Mouse (Mus musculus) embryonic facial prominence, embryonic 14.5 days (tissue): ENCODE data around the gene Cdkn1c. TPM values are rescaled to one million over a fixed set of nuclear protein-coding genes. Genes with fewer than 3 reads are reported as not detected.

ENCODE experiments used
- ATAC-seq: fragments of 200-750 bp; cut with Nextera tagmentation; 2 replicates; pipeline ENCODE4 v1.8.0; 2017; ENCODE audit warnings: low read depth, moderate number of reproducible peaks, moderate TSS enrichment
- DNase-seq: peaks from one replicate; pipeline ENCODE4 v3.0.0-alpha.2; 2015; ENCODE audit warnings: low spot score
- H3K27ac ChIP-seq: fragments of 300-500 bp; sonication (generic); replicated peaks from 2 replicates; pipeline ENCODE4 v1.5.1; 2014; ENCODE audit warnings: low read depth, mild to moderate bottlenecking, low read length, moderate library complexity
- H3K27me3 ChIP-seq: fragments of 300-500 bp; sonication (generic); replicated peaks from 2 replicates; pipeline ENCODE4 v1.6.1; 2014; ENCODE audit warnings: low read length; ENCODE audit not compliant: control insufficient read depth, insufficient read depth
- H3K36me3 ChIP-seq: fragments of 300-500 bp; sonication (generic); 2 replicates; pipeline ENCODE4 v1.6.1; 2014; ENCODE audit warnings: low read length, mixed read lengths; ENCODE audit not compliant: control insufficient read depth, insufficient read depth
- H3K4me1 ChIP-seq: fragments of 300-500 bp; sonication (generic); 2 replicates; pipeline ENCODE4 v1.6.1; 2014; ENCODE audit warnings: antibody characterized with exemption, low read length; ENCODE audit not compliant: control insufficient read depth, insufficient read depth
- H3K4me2 ChIP-seq: fragments of 300-500 bp; sonication (generic); 2 replicates; pipeline ENCODE4 v1.6.1; 2014; ENCODE audit warnings: low read depth, mild to moderate bottlenecking, low read length, moderate library complexity, mixed read lengths
- H3K4me3 ChIP-seq: fragments of 300-500 bp; sonication (generic); 2 replicates; pipeline ENCODE4 v1.5.1; 2014; ENCODE audit warnings: low read depth, mild to moderate bottlenecking, low read length
- H3K9ac ChIP-seq: fragments of 300-500 bp; sonication (generic); 2 replicates; pipeline ENCODE4 v1.6.1; 2014; ENCODE audit warnings: low read depth, mild to moderate bottlenecking, low read length, moderate library complexity, mixed read lengths
- H3K9me3 ChIP-seq: fragments of 300-500 bp; sonication (generic); 2 replicates; pipeline ENCODE4 v1.6.1; 2016; ENCODE audit warnings: low read length; ENCODE audit not compliant: control insufficient read depth
- WGBS: fragments of 180-500 bp; shearing (Covaris S2); extraction: QIAGEN DNeasy Blood & Tissue Kit; methylation state at CpG from one replicate; pipeline ENCODE4 v1.1.7; 2014; 5-methylcytosine and 5-hydroxymethylcytosine counted together
- polyA plus RNA-seq: library from polyadenylated mRNA; unstranded; fragments of >200 nt; fragmentation: Nextera tagmentation; extraction: Ambion mirVana; gene quantifications from 2 replicates; pipeline ENCODE4 v1.2.1, GENCODE M21; 2014

The Cdkn1c gene
- polyA plus RNA-seq, 1 experiment from 2014 or later, result 2,410 TPM

DNA sequence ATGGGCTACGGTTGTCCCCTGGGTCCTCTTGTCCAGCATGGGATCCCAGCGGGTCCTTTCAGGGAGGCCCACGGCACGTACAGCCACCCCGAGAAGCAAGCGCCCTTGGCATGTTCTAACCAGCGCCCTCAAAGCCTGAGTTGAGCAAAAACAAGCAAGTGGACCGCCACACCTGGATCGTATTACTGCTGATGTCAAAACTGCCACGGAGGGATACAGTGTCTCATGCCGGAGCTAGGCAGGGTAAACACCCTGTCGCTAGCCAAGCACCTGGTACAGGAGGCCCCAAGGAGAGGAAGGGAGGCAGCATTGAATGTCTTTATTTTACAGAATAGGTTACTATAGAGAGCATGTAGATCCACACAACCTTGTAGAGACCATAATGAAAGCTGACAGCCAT lies 44.4 kb downstream of the Cdkn1c start:
- Histone ChIP-seq H3K27me3 (no peaks in the 10 kb centered on the region), H3K4me2 (no peak overlapping the region), H3K36me3 (no peaks in the 10 kb centered on the region), H3K4me3 (no peak overlapping the region), H3K9me3 (no peaks in the 10 kb centered on the region), H3K9ac (no peak overlapping the region), H3K27ac (no peak overlapping the region; the same call in 1 of the 2 replicates), H3K4me1 (peaks cover 13% of the 10 kb centered on the region)
- DNase-seq (peak; percentile 73), ATAC-seq (peak; percentile 72)
- 37% methylated on average over 12 of the region's 12 CpGs for WGBS

DNA sequence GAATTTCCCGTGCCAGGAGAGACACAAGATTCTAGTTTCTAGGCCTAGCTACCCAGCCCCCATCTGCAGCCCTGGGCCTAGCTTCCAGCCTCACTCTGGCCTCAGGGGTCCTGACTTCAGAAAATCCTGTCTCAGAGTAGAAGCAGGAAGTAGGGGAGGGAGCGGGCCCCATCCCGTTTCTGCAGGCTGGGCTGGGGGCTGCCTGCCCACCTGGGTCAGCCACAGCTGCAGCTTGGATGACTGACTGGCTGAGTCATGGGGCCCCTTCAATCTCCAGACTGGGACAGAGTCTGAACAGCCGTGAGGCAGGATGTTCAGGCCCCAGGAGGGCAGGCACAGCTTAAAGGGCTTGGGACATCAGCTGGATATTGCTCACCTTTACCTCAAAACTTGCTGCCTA lies 45.8 kb downstream of the Cdkn1c start:
- Histone ChIP-seq H3K4me2 (no peak overlapping the region), H3K27me3 (no peaks in the 10 kb centered on the region), H3K9me3 (no peaks in the 10 kb centered on the region), H3K4me1 (peaks cover 13% of the 10 kb centered on the region), H3K4me3 (no peak overlapping the region), H3K9ac (no peak overlapping the region), H3K27ac (no peak overlapping the region), H3K36me3 (no peaks in the 10 kb centered on the region)
- DNase-seq (peak; percentile 49), ATAC-seq (peak; percentile 64; the same call in 1 of the 2 replicates)
- WGBS, result 31% methylated on average over 4 of the region's 4 CpGs

GRCm38 (mm10) chr7:143412606-143413005 lies 48.2 kb downstream of the Cdkn1c start:
- no peaks in the 10 kb centered on the region for H3K9me3 ChIP-seq
- no peaks in the 10 kb centered on the region for H3K36me3 ChIP-seq
- H3K27me3 ChIP-seq, result no peaks in the 10 kb centered on the region
- H3K27ac ChIP-seq, result no peak overlapping the region
- WGBS, result 66% methylated on average over 6 of the region's 6 CpGs
- no peak overlapping the region for H3K4me3 ChIP-seq
- H3K4me1 ChIP-seq, result peaks cover 32% of the 10 kb centered on the region
- no peak for ATAC-seq
- DNase-seq, result no peak
- no peak overlapping the region for H3K9ac ChIP-seq
- no peak overlapping the region for H3K4me2 ChIP-seq

- Histone ChIP-seq H3K9me3 (no peaks in the 10 kb centered on the region), H3K9ac (no peak overlapping the region), H3K36me3 (no peaks in the 10 kb centered on the region), H3K4me2 (no peak overlapping the region), H3K4me3 (no peak overlapping the region), H3K27ac (peak overlapping the region; percentile 63), H3K27me3 (no peaks in the 10 kb centered on the region), H3K4me1 (peaks cover 20% of the 10 kb centered on the region)
- WGBS, result 35% methylated on average over 13 of the region's 13 CpGs
- DNase-seq (peak; percentile 91), ATAC-seq (peak; percentile 88)
Measured at GRCm38 (mm10) chr7:143408615-143409021, 52.2 kb downstream of the Cdkn1c start.

Other genes starting within 250 kb of the Cdkn1c start
- gene Slc22a18, start 12.7 kb upstream of the Cdkn1c start, polyA plus RNA-seq, result 2.5 and 2.8 TPM in 2 replicates
- gene Phlda2, start 42.1 kb upstream of the Cdkn1c start, polyA plus RNA-seq, result 6.3 and 8.0 TPM in 2 replicates
- 107 and 113 TPM in 2 replicates for gene Nap1l4, start 88.1 kb upstream of the Cdkn1c start, polyA plus RNA-seq
- 49.2 and 52.2 TPM in 2 replicates for gene Cars, start 139.0 kb upstream of the Cdkn1c start, polyA plus RNA-seq
- 0.53 and 0.63 TPM in 2 replicates for gene Tnfrsf26, start 167.7 kb upstream of the Cdkn1c start, polyA plus RNA-seq
- 9.1 and 11.0 TPM in 2 replicates for gene Tnfrsf22, start 188.6 kb upstream of the Cdkn1c start, polyA plus RNA-seq
- 5.3 and 7.0 TPM in 2 replicates for gene Tnfrsf23, start 224.8 kb upstream of the Cdkn1c start, polyA plus RNA-seq